Mouse (Mus musculus) right cerebral cortex, adult 2 months (tissue): ENCODE measurements at regions not wholly inside any gene's neighbourhood (a gene's known extent, or its start where the extent isn't known, plus 50 kb on each side); places are given as distances from the start of the nearest gene placed in this dataset.

Experiments
- DNase-seq, 2 experiments: peaks; one replicate each; pipeline ENCODE4 v3.0.0; 2021 to 2022; ENCODE audit warnings: low spot score in 2 of 2

DNA sequence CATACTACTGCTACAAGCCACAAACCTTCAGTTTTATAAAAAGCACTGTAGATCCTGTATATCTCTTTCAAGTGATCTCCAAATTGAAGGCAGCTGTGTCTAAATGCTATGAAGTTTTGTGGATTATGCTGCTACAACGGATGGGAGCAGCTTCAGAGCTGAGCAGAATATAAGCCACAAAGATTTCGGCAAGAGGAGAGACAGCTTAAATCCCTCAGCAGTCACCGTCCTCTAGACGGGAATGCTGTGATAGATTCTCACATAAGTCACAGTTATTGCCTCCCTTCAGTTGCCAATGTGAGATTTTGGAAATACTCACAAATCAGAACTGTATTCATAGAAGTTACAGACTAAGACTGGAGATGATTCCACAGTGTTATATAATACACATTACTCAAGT lies 76.3 kb upstream of the Ccdc85a start:
- peak in 1 of 2 experiments; percentile 5 for DNase-seq

DNA sequence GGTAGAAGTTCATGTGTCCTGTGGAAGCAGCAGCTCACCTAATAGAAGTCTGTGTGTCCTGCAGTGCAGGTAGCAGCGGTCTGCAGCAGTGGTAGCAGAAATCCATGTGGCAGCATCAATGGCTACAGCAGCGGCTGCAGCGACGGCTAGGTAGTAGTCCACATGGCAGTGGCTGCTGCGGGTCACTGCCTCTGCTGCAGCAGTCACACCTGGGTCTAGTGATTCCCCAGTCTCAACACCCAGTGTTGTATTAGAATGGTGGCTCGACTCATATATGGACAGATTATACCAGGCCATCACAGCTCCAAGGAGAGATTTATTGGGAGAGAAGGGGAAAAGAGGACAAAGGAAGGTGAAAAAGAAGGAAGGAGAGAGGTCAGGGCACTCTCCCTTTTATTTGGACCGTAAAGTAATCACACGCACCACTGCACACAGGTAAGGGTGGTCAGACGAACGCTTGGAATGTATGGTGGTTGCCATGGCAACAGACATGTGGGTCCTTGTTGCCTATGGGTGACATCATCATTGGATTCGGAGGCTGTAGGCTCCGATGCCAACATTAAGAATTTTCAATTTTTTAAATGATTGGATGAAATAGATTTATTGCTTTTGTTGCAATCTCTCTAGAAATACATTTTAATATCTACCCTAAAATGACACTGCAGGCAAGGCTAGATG lies 71.2 kb upstream of the Ccdc85a start:
- DNase-seq, result no peak

DNA sequence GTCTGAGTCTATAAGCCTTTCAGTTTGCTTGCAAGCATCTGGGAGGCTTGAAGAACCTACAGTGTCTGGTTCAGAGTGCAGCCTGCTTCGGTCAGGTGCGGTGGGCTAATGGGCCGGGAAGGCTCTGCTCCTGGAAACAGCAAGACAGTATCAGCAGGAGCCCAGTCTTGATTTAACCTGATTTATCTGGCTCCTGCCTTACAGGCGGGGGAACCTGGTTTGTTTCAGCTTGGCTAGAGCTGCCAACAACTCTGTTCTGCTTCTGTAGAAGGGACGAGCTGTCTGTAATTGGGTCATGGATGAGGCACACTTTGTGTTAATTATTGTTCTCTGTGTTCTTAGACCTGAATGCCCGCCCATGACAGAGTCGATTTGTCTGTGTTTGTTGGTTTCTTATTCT lies 65.3 kb upstream of the Ccdc85a start:
- no peak for DNase-seq

DNA sequence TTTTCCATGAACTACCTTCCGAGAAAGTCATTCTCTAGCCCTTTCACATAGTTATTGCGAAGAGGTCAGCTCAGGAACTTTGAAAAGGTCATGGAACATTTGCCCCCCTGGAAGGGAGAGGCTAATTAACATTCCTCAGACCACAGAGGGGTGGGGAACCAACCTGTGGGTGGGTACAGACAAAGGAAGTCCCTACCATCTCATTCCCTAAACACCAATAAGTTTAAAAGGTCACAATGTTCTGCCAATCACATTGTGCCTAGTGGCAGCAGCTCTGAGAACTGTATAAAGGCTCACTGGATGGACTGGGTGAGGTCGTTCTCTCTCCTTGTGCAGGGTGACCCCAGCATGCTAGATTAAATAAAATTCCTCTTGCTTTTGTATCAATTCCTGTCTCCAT lies 64.8 kb upstream of the Ccdc85a start:
- DNase-seq, result no peak

DNA sequence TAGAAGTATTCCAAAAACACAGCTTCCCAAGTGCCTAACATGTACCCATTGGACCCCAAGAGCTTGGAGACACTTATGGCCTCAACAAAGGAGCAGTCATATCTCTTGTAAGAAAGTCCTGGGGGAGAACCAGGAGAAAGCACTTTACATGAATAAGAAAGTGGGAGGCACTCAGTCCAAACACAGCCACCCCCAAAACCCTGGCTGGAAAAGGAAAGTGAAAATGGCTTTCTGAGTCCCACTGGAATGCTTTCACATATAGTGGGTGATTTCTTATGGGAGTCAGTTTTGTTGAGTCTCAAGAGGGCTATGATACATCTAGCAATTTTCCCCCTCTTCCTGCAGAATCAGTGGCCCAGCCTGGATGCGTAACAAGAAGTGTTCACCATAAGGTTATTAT lies 55.0 kb upstream of the Ccdc85a start:
- no peak for DNase-seq

DNA sequence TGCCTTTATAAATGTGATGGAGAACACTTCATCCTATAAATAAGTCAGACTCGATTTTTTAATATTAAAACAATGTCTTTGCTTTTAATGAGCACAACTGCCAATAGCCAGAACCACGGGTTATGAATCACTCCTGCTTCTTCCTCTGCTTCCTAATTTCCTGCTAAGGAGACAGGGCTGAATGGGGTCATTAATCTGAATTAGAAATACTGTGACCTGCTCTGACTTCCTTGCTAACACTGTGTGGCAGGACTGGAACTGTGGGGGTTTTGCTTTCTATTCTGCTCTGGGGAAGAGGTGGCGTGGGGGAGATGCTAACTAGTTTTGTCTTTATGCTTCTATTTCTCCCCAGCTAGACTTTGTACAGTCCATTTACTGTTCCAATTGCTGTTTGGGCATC lies 52.6 kb upstream of the Ccdc85a start:
- DNase-seq, result no peak
